Mouse (Mus musculus): ENCODE measurements at regions not wholly inside any gene's neighbourhood (a gene's known extent, or its start where the extent isn't known, plus 50 kb on each side); places are given as distances from the start of the nearest gene placed in this dataset.

DNA sequence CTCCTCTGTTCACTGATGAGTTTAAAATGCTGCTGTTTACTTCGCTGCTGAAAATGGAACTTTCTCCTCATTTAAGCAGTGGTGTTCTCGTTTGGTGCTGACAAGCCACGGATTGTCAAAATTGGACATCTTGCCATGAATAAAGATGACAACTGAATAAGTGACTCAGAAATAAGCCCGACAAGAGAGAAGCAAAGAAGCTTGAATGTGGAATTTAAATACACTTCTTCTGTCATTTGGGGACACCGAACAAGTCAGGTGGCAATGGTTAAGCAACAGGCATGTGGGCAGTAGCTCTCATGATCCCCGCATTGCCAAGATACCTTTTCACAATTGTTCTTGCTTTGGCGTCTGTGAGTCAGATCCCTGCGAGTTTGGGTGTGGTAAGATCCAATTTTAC is 521.3 kb downstream of the Gbe1 start:
- DNase-seq (ENCODE audit: extremely low spot score, low spot score) = no peak
- Histone ChIP-seq H3K36me3 (replicated peaks) (no peaks in the 10 kb centered on the region), H3K4me3 (no peak overlapping the region), H3K9me3 (no peaks in the 10 kb centered on the region), H3K4me1 (no peaks in the 10 kb centered on the region), H3K27ac (no peak overlapping the region), H3K27me3 (ENCODE audit: poor library complexity, severe bottlenecking) (no peaks in the 10 kb centered on the region)
- WGBS = 90% methylated on average over 8 of the region's 8 CpGs

DNA sequence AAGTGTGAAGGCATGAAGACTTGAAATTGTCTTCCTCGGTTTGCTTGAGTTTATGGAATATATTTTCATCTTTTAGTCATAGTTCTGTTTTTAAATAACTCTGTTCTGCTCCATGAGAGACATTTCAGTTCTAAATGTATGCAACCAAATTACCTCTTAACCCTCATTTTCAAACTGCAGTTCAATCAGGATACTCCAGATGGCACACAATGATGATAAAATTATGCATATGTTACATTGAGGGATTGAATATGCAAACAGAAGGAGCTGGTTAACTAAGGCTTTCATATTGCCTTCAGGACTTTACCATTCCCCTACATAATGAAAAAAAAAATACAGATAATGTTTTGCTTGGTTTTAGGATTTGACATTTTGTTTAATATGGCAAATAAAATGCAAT is 524.4 kb downstream of the Gbe1 start:
- Histone ChIP-seq H3K4me1 (no peaks in the 10 kb centered on the region), H3K27ac (no peak overlapping the region), H3K9me3 (no peaks in the 10 kb centered on the region), H3K27me3 (ENCODE audit: poor library complexity, severe bottlenecking) (no peaks in the 10 kb centered on the region), H3K4me3 (no peak overlapping the region), H3K36me3 (replicated peaks) (no peaks in the 10 kb centered on the region)
- WGBS = 90% methylated on average over 1 of the region's 1 CpGs
- DNase-seq (ENCODE audit: extremely low spot score, low spot score) = no peak

- no peak overlapping the region for H3K27ac ChIP-seq
- H3K4me1 ChIP-seq = no peaks in the 10 kb centered on the region
- no peak overlapping the region for H3K4me3 ChIP-seq
- no peaks in the 10 kb centered on the region for H3K9me3 ChIP-seq
- H3K27me3 ChIP-seq (ENCODE audit: poor library complexity, severe bottlenecking) = no peaks in the 10 kb centered on the region
- H3K36me3 ChIP-seq (replicated peaks) = no peaks in the 10 kb centered on the region
- WGBS = 75% methylated on average over 2 of the region's 2 CpGs
- no peak for DNase-seq (ENCODE audit: extremely low spot score, low spot score)
Observed at GRCm38 (mm10) chr16:70868241-70868640, 554.5 kb downstream of the Gbe1 start.

- H3K4me3 ChIP-seq = no peak overlapping the region
- no peaks in the 10 kb centered on the region for H3K9me3 ChIP-seq
- 78% methylated on average over 4 of the region's 4 CpGs for WGBS
- H3K36me3 ChIP-seq (replicated peaks) = no peaks in the 10 kb centered on the region
- H3K27ac ChIP-seq = no peak overlapping the region
- no peaks in the 10 kb centered on the region for H3K27me3 ChIP-seq (ENCODE audit: poor library complexity, severe bottlenecking)
- no peak for DNase-seq (ENCODE audit: extremely low spot score, low spot score)
- H3K4me1 ChIP-seq = no peaks in the 10 kb centered on the region
Observed at GRCm38 (mm10) chr16:70869205-70869604, 555.5 kb downstream of the Gbe1 start.

GRCm38 (mm10) chr16:70874080-70874479 is 560.3 kb downstream of the Gbe1 start:
- WGBS = 56% methylated on average over 2 of the region's 2 CpGs
- Histone ChIP-seq H3K27ac (no peak overlapping the region), H3K4me1 (no peaks in the 10 kb centered on the region), H3K36me3 (replicated peaks) (no peaks in the 10 kb centered on the region), H3K27me3 (ENCODE audit: poor library complexity, severe bottlenecking) (no peaks in the 10 kb centered on the region), H3K4me3 (no peak overlapping the region), H3K9me3 (no peaks in the 10 kb centered on the region)
- DNase-seq (ENCODE audit: extremely low spot score, low spot score) = no peak

DNA sequence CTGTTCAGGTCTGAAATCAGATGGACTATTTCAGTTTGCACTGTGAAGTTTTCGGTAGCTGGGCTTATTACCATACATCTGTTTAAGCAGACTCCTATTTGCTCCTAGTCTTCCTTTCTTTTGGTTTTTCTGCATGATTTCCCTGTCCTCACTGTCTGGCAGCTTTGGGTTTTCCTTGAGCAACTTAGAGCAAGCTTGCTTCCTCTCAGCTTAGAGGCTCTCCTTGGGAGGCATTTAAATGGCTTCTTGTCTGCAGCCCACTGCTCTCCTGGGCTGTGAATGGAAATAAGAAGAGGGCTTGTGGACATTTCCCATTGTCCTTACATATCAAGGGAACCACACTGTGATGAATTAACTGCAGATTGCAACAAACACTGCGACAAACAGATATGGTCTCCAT is 566.9 kb downstream of the Gbe1 start:
- H3K4me1 ChIP-seq = peaks cover 14% of the 10 kb centered on the region
- H3K4me3 ChIP-seq = no peak overlapping the region
- H3K36me3 ChIP-seq (replicated peaks) = no peaks in the 10 kb centered on the region
- H3K27ac ChIP-seq = 0 out of 2 replicates have a peak overlapping the region, but pooled peaks have one; percentile 30
- no peak for DNase-seq (ENCODE audit: extremely low spot score, low spot score)
- H3K27me3 ChIP-seq (ENCODE audit: poor library complexity, severe bottlenecking) = no peaks in the 10 kb centered on the region
- 29% methylated on average over 2 of the region's 2 CpGs for WGBS
- H3K9me3 ChIP-seq = no peaks in the 10 kb centered on the region

DNA sequence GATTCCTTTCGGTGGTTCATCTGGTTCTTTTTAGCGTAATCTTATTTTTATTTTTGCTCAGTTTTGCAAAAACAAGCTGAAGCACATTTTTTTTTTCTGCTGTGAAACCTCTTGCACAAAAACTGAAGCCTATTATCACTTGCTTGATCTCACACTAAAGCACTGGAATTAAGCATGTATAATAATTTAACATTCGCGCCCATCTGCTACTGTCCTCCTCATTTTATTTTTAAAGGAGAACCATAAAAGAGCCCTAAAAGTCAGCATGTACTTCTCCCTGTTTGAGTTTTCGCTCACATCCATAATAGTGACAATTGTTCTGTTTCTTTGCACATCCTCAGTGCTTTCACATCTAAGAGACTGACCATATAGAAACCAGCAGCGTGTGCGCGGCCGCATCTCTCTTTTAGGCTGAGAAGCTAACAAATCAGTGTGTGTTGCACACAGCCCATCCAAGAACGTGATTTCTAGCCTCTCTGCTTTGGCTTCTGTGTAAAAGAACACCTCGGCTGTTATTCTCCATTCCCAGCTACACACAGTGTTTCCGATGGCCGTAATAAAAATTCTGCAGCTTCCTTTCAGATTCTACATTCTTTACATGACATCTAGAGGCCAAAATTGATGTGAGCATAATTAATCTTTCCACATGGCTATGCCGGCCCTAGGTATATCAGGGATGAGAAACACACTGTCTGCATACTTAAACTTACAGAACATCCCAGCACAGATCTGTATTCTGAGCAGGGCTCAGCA is 567.5 kb downstream of the Gbe1 start:
- WGBS = 82% methylated on average over 14 of the region's 14 CpGs
- 0 out of 2 replicates have a peak overlapping the region, but pooled peaks have one; percentile 30 for H3K27ac ChIP-seq
- peaks cover 14% of the 10 kb centered on the region for H3K4me1 ChIP-seq
- no peaks in the 10 kb centered on the region for H3K9me3 ChIP-seq
- H3K27me3 ChIP-seq (ENCODE audit: poor library complexity, severe bottlenecking) = no peaks in the 10 kb centered on the region
- H3K36me3 ChIP-seq (replicated peaks) = no peaks in the 10 kb centered on the region
- no peak overlapping the region for H3K4me3 ChIP-seq
- DNase-seq (ENCODE audit: extremely low spot score, low spot score) = no peak

- 93% methylated on average over 5 of the region's 5 CpGs for WGBS
Observed at GRCm38 (mm10) chr16:70900085-70900484, 586.3 kb downstream of the Gbe1 start.

DNA sequence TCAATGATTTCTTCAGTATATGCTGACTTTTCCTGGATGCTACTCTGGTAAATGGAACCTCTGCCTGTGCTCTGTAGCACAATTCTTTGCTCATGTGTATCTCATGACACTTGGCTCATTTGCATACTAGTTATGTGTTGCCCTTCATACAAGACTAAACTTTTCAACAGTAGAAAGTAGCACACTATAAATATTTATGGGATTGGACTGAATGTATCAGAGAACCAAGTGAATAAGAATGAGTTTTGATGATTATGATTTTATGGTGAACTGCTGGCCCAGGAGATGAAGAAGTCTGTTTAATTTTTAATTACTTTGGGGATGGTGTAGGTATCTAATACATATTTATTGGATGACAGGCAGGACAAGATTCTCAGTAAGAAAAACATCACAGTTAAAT is 606.3 kb downstream of the Gbe1 start:
- Histone ChIP-seq H3K36me3 (replicated peaks) (no peaks in the 10 kb centered on the region), H3K4me1 (no peaks in the 10 kb centered on the region), H3K27ac (no peak overlapping the region), H3K4me3 (no peak overlapping the region), H3K9me3 (no peaks in the 10 kb centered on the region), H3K27me3 (ENCODE audit: poor library complexity, severe bottlenecking) (no peaks in the 10 kb centered on the region)
- no peak for DNase-seq (ENCODE audit: extremely low spot score, low spot score)

More at GRCm38 (mm10) chr16:70900085-70900484, 586.3 kb downstream of the Gbe1 start:
- Histone ChIP-seq H3K4me1 (no peaks in the 10 kb centered on the region), H3K27me3 (ENCODE audit: poor library complexity, severe bottlenecking) (no peaks in the 10 kb centered on the region), H3K27ac (no peak overlapping the region), H3K4me3 (no peak overlapping the region), H3K36me3 (replicated peaks) (no peaks in the 10 kb centered on the region), H3K9me3 (no peaks in the 10 kb centered on the region)
- DNase-seq (ENCODE audit: extremely low spot score, low spot score) = no peak

DNA sequence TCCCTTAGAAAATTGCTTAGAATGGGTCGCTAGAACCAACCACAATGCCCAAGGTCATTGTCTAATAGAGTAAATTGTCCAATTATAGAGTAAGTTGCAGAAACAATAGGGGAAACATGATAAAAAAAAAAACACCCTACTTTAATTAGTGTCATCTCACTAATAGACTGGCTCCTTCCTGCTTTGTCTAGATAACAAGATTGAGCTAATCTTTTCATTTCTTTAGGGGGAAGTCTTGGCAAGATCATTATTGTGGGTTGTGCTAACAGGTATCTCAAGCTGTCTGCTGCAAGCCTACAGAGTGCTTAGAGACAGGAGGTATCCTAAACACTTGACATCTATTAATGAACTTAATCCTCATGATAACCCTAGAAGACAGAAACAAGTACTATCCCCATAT is 615.9 kb downstream of the Gbe1 start:
- no peak for DNase-seq (ENCODE audit: extremely low spot score, low spot score)
- WGBS = 58% methylated on average over 1 of the region's 1 CpGs
- H3K4me3 ChIP-seq = no peak overlapping the region
- H3K27ac ChIP-seq = no peak overlapping the region
- no peaks in the 10 kb centered on the region for H3K27me3 ChIP-seq (ENCODE audit: poor library complexity, severe bottlenecking)
- H3K36me3 ChIP-seq (replicated peaks) = no peaks in the 10 kb centered on the region
- H3K4me1 ChIP-seq = no peaks in the 10 kb centered on the region
- H3K9me3 ChIP-seq = no peaks in the 10 kb centered on the region

DNA sequence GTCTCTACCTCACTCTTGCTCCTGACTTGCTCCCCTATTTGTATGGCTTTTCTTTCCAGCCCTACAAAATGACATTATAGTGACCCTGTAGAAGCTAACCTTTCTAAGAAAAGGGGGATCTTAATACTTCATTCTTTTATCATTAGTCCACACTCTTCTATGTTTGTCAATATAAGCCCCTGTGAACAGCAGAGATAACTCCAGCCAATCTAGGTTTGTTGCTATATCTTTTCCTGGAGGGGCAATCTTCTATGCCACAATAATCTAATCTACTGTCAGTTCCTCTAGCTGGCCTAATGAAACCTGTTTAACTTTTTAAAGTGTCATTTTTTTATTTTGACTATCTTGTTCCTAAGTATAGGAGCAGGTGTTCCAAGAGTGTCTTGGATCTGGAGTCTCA is 622.2 kb downstream of the Gbe1 start:
- no peak overlapping the region for H3K4me3 ChIP-seq

DNA sequence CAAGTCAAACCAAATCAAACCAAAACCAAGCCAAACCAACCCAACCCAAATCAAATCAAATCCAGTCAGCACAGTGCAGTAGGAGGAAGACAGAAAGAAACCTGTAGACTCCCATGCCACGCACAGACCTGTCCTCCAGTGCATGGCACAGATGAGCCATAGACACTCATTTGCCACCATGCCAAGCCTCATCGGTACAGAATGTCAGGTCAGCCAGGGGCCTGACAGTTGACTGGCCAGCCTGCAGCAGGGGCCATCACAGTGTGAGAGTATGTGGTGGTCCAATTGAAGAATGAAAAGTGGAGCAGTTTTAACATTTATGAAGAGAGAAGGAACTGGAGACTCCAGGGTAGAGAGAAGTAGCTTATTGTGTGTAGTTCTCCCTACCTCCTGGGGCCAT is 639.2 kb downstream of the Gbe1 start:
- H3K27me3 ChIP-seq (ENCODE audit: poor library complexity, severe bottlenecking) = no peaks in the 10 kb centered on the region
- no peaks in the 10 kb centered on the region for H3K9me3 ChIP-seq
- no peaks in the 10 kb centered on the region for H3K4me1 ChIP-seq
- H3K36me3 ChIP-seq (replicated peaks) = no peaks in the 10 kb centered on the region
- H3K27ac ChIP-seq = no peak overlapping the region
- WGBS = 95% methylated on average over 2 of the region's 2 CpGs
- no peak overlapping the region for H3K4me3 ChIP-seq
- DNase-seq (ENCODE audit: extremely low spot score, low spot score) = no peak

More for the DNA sequence above, 622.2 kb downstream of the Gbe1 start:
- no peaks in the 10 kb centered on the region for H3K4me1 ChIP-seq
- DNase-seq (ENCODE audit: extremely low spot score, low spot score) = no peak
- no peaks in the 10 kb centered on the region for H3K27me3 ChIP-seq (ENCODE audit: poor library complexity, severe bottlenecking)
- H3K36me3 ChIP-seq (replicated peaks) = no peaks in the 10 kb centered on the region
- H3K9me3 ChIP-seq = peaks cover 11% of the 10 kb centered on the region; the same call in 1 of the 2 replicates
- no peak overlapping the region for H3K27ac ChIP-seq

Measured in forebrain, embryonic 10.5 days (tissue).